ENCODE assay signal across 8 mouse cellular contexts in the genomic region with DNA sequence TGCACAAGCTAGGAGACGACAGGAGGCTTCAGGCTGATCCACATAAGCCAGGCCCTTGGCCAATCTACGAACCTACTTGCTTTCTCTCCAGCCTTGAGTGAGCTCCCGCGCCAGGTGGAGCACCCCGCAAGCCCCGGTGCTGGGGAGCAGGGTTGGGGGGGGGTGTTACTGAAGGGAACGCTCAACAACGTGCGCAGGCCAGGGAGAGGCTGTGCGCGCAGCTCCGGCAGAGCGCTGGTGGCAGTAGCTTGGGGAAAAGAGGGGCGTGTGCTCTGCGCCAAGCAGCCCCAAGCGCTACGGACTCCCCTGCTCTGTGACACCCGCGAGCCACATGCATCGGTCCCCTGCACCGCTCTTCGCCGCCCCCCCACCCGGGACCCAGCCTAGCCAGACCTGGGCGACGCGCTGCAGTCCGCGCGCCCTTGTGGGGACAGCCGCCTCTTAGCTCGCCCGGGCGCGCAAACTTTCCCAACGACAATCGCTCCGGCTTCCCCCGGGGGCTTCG.
DNase-seq lines count a peak whose midpoint lies in the region; ATAC-seq lines count a peak whose summit lies in the region.

No protein-coding gene starts in this region.

- DNase-seq in adrenal gland, postnatal 36 days: peak; percentile 2 to 37
- no peak for DNase-seq in adrenal gland, adult 2 months
- DNase-seq in ES-CJ7 (ENCODE audit: low read depth, low spot score): peak; percentile 29
- DNase-seq in embryonic facial prominence, embryonic 11.5 days (ENCODE audit: low spot score): peak; percentile 56
- peak; percentile 19 to 33 for DNase-seq in heart, postnatal 14 days
- DNase-seq in limb, embryonic 10.5 days (ENCODE audit: low spot score): peak; percentile 71
- DNase-seq in neural tube, embryonic 11.5 days (ENCODE audit: low spot score): peak; percentile 36
- DNase-seq in B cell, adult 2 months: no peak

- peak overlapping the region; percentile 82 for H3K4me3 ChIP-seq in embryonic facial prominence, embryonic 11.5 days (ENCODE audit: low read depth, low read length)
- peak overlapping the region; percentile 69 for H3K4me3 ChIP-seq in limb, embryonic 10.5 days
- H3K4me3 ChIP-seq in neural tube, embryonic 11.5 days (ENCODE audit: low read depth, low read length): peak overlapping the region; percentile 79

- H3K36me3 ChIP-seq in embryonic facial prominence, embryonic 11.5 days (replicated peaks; ENCODE audit: control insufficient read depth, insufficient read depth, low read depth, low read length): no peaks in the 10 kb centered on the region
- H3K36me3 ChIP-seq in limb, embryonic 10.5 days: no peaks in the 10 kb centered on the region
- no peaks in the 10 kb centered on the region for H3K36me3 ChIP-seq in neural tube, embryonic 11.5 days (ENCODE audit: control insufficient read depth, insufficient read depth, low read length)

- peaks cover 4% of the 10 kb centered on the region for H3K4me1 ChIP-seq in embryonic facial prominence, embryonic 11.5 days (ENCODE audit: control insufficient read depth, insufficient read depth, low read length)
- H3K4me1 ChIP-seq in limb, embryonic 10.5 days: peaks cover 48% of the 10 kb centered on the region
- H3K4me1 ChIP-seq in neural tube, embryonic 11.5 days (ENCODE audit: control insufficient read depth, insufficient read depth, low read length): 0 out of 2 replicates have a peak, but pooled peaks cover 3% of the 10 kb centered on the region

- WGBS in embryonic facial prominence, embryonic 11.5 days: under 1% methylated on average over 37 of the region's 40 CpGs
- WGBS in limb, embryonic 10.5 days: under 1% methylated on average over 39 of the region's 40 CpGs
- WGBS in neural tube, embryonic 11.5 days: 0% methylated on average over 39 of the region's 40 CpGs

- intact Hi-C loops in heart, postnatal 14 days (cut with DNase I): loop anchor here (2.0 to 10.0 kb wide), 3 partner anchors 205 to 318 kb away; no protein-coding TSS in a partner anchor

- no peak overlapping the region for H3K27ac ChIP-seq in embryonic facial prominence, embryonic 11.5 days (replicated peaks; ENCODE audit: low read depth, low read length)
- H3K27ac ChIP-seq in limb, embryonic 10.5 days: peak overlapping the region; percentile 91
- H3K27ac ChIP-seq in neural tube, embryonic 11.5 days (ENCODE audit: low read depth, low read length): no peak overlapping the region

- H3K9ac ChIP-seq in embryonic facial prominence, embryonic 11.5 days (replicated peaks; ENCODE audit: low read length): peak overlapping the region; percentile 94
- peak overlapping the region; percentile 86 for H3K9ac ChIP-seq in neural tube, embryonic 11.5 days (ENCODE audit: low read length)

- no peaks in the 10 kb centered on the region for H3K9me3 ChIP-seq in embryonic facial prominence, embryonic 11.5 days (replicated peaks; ENCODE audit: control insufficient read depth, low read length)
- no peaks in the 10 kb centered on the region for H3K9me3 ChIP-seq in limb, embryonic 10.5 days (replicated peaks)
- H3K9me3 ChIP-seq in neural tube, embryonic 11.5 days (ENCODE audit: control insufficient read depth, low read length): no peaks in the 10 kb centered on the region

- H3K27me3 ChIP-seq in embryonic facial prominence, embryonic 11.5 days (ENCODE audit: control insufficient read depth, insufficient read depth, low read length): no peaks in the 10 kb centered on the region
- H3K27me3 ChIP-seq in limb, embryonic 10.5 days (ENCODE audit: low read depth, poor library complexity, severe bottlenecking): no peaks in the 10 kb centered on the region
- H3K27me3 ChIP-seq in neural tube, embryonic 11.5 days (ENCODE audit: control insufficient read depth, insufficient read depth, low read length): no peaks in the 10 kb centered on the region; the same call in 1 of the 2 replicates

- ATAC-seq in embryonic facial prominence, embryonic 11.5 days (replicated peaks; ENCODE audit: insufficient number of reproducible peaks, low FRiP score, low TSS enrichment, low read depth): peak; percentile 82
- ATAC-seq in neural tube, embryonic 11.5 days (ENCODE audit: insufficient read depth, low FRiP score, low TSS enrichment): no peak; the same call in 1 of the 2 replicates

- H3K4me2 ChIP-seq in embryonic facial prominence, embryonic 11.5 days (ENCODE audit: low read depth, low read length): peak overlapping the region; percentile 99
- H3K4me2 ChIP-seq in neural tube, embryonic 11.5 days (ENCODE audit: low read depth): peak overlapping the region; percentile 100

Comparison
In these comparisons a context has a peak if more than half of its experiments do, and no peak if none do; other contexts are left out.
1. DNase-seq: peak in adrenal gland, postnatal 36 days (2 of 2), ES-CJ7 (single experiment), embryonic facial prominence, embryonic 11.5 days (single experiment), heart, postnatal 14 days (2 of 2), limb, embryonic 10.5 days (single experiment) and neural tube, embryonic 11.5 days (single experiment); none in adrenal gland, adult 2 months (single experiment) and B cell, adult 2 months (0 of 2).
2. Peak in every context shown above with its lines, with median percentiles within 50 percentile points of each other: H3K4me3 ChIP-seq.